Mouse (Mus musculus) gonadal fat pad, adult 2 months (tissue): Measurements from ENCODE around the gene 1810062G17Rik. TPM values are rescaled to one million over a fixed set of nuclear protein-coding genes. Genes with fewer than 3 reads are reported as not detected.

Source experiments
- DNase-seq: peaks from one replicate; pipeline ENCODE4 v3.0.0-alpha.2; 2012; ENCODE audit warnings: low read depth
- polyA plus RNA-seq: library from polyadenylated mRNA; depleted of rRNA; stranded (reverse); fragments of >200 nt; gene quantifications from 2 replicates; pipeline ENCODE4 v1.2.3, GENCODE M21; 2012

1810062G17Rik gene
- polyA plus RNA-seq, 1 experiment = 15.6 TPM

DNA sequence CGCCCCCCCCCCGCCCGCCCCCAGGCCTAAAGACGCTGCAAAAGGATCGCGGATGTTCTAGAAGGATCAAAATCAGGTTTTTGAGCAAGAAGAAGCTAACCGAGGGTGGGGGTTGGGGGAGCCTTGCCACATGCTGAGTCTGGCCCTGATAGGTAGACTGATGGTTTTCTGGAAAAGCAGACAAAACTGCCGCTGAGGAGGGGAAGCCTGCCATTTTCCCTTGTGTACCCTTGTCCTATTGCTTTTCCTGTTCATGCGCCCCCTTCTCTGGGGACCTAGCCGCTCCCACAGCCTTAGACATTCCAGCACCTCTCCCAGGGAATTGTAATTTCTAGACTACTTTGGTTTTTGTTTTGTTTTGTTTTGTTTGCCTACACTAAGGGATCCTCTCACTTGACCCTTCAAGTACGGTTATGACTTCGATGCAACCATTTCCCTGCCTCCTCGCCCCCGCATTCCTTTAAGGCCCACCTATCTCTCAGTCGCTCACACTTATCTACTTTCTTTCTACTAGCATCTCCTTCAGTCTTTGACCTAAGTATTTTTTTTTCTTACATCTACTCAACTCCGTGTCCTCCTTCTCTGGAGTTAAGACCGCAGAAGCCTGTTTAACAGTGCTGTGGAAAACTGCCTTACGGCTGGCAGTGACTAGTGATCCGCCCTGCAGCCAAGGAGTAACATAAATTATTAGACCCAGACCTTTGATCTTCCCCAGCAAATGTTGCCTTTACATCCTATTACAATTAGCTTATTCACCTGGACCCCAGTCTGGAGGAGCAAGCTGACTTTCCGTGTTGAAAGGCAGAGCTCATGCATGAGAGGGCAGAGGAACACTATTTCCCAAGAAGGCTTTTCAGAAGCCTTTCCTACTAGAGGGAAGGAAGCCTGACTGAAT is 771 bp downstream of the 1810062G17Rik start:
- DNase-seq = no peak

- no peak for DNase-seq
These were observed 3.0 kb downstream of the 1810062G17Rik start for GRCm38 (mm10) chr3:36478776-36479175.

GRCm38 (mm10) chr3:36480486-36480885 is 4.7 kb downstream of the 1810062G17Rik start:
- DNase-seq = no peak

DNA sequence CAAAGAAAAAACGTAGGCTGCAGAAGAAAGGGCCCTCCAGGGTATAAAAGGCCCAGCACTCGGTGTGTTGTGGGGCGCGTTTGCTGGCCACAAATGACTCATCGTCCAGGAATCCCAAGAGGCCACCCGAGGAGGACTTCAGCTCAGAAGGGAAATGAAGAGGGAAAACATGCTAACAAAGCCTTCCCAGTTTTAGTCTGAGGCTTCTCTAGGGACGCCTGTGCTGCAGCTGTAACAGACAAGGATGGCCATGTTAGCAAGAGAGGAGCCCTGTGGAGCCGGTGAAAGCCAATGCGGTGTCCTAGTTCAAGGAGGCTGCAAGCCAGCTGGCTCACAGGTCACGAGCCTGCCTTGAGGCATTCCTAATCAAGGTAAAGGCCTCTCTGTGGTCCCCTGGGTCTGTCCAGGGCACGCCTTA is 6.0 kb downstream of the 1810062G17Rik start:
- no peak for DNase-seq

DNA sequence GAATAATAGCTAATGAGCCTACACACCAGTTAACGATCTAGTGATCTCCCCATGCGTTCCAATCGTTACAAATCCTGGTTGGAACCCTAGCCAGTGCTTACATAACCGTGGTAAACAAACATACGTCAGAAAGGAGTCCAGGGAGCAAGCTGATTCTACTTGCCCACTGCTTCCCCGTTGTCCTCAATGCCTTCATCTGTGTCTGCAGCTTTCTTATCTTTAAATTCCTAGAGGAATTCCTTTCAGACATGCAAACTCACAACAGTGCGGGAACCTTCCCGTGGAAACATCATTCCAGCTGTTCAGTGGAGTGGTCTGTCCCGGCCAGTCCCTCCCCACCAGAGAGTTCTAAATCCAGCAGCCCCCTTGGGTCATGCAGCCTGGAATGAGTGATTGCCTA is 7.2 kb downstream of the 1810062G17Rik start:
- DNase-seq = no peak

GRCm38 (mm10) chr3:36484292-36484691 is 8.6 kb downstream of the 1810062G17Rik start:
- DNase-seq = no peak

DNA sequence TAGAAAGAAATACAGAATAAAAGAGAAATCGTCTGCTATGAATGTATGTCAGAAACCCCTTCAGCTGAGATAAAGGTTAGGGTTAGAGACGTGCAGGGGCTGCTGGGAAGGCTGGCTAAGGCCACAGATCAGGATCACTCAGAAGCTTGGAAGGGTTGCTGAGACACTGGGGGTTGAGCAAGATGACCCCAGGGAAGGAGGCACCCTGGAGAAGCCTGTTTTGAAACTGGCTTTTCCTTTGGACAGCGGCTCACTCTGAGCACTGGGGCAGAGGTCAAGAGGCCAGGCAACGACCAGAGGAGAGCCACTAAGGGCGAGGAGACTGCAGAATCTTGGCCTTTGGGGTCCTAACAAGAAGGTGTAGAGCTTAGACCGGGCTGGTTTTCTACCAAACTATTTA is 10.4 kb downstream of the 1810062G17Rik start:
- DNase-seq = no peak

DNA sequence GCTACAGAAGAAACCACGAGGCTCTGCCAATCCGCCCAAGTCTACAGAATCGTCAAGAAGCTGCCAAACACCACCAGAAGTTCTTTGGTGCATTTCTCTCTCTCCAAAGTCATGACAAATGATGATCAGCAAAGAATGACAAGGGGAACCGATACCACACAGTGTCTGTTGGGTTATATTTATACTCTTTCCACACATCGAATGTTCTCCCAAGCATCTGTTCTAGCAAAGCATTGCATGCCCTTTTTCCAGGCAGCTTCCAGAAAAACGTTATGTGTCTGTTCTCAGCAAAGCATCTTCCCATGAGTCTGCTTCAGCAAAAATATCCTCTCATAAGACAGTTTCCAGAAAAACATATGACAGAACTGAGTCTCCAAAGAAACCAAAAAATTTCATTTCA is 11.1 kb downstream of the 1810062G17Rik start:
- no peak for DNase-seq

GRCm38 (mm10) chr3:36488367-36488766 is 12.6 kb downstream of the 1810062G17Rik start:
- DNase-seq = no peak

DNA sequence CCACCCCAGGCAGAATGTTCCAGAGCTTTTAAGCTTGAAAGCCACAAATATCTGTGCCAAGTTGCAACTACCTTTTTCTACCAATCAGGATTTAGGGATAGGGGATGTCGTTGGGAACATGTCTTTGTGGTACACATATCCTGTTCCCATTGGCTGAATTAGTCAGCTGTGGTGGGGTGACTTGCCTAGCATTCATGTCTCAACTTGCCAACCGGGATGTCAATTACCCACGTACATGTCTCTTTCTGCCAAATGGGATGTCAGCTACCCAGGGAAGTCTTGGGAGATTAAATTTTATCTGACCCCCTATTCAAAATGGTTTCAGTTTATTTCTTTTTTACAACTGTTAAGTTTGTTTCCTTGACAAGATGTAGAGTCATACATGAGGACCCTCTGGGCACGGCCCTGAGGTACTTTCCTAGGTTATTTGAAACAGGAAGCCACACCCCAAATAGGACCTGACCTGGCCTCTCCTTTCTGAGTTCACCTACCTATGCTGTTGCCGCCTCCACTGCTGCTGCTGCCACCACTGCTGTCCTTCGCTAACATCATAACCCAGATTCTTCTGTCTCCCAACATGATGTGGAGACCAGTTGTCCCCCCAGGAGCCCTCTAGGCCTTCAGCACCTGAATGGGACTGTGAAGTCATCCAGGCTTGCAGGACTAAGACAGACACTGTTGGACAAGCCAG is 13.3 kb downstream of the 1810062G17Rik start:
- no peak for DNase-seq

- no peak for DNase-seq
These were observed 13.8 kb downstream of the 1810062G17Rik start for GRCm38 (mm10) chr3:36489590-36489910.

DNA sequence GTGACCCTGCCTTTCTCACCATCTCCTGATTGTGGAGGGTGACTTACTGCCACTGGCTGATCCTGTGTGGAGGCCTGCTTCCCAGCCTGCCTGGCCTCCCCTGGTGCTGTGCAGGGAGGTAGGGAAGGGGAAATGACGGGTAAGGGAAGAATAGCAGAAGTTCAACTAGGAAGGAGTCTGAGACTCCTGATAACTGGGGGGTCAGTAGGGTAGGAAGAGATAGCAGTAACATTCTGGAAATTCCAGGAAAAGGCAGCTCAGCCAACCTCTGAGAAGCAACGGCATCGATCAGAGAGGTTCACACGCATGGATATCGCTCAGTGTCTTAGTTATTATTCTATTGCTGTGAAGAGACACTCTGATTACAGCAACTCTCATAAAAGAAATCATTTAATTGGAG is 15.8 kb downstream of the 1810062G17Rik start:
- DNase-seq = no peak

DNA sequence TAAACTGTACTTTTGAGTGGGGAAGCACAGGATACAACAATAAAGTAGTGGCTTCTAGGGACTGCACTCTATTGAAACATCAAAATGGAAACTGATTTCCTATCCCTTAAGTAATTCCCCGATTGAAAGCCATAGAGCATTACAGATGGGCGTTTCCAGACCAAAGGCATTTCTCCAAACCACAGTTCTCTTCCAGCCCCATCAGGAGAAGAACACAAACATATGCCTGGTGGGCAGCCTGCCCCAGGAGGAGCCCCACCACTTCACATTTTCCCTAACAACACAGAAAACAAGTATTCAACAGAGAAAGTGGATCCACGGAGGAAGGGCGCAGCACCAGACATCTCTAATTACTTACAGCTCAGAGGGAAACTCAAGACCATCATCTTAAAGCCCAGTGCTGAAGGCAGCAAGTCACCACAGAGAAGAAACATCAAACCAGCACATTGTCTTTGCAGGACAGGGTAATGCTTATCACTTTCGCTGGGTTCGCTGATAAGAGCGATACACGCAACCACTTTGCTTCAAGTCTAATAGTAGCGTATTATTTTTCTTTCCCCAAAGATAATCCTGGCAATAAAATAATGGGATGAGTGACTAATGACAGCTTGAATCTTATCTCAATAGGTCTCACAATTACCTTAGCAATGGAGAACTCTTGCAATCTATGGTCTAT is 17.1 kb downstream of the 1810062G17Rik start:
- no peak for DNase-seq

GRCm38 (mm10) chr3:36493641-36494283 is 18.0 kb downstream of the 1810062G17Rik start:
- no peak for DNase-seq

GRCm38 (mm10) chr3:36494613-36495012 is 18.9 kb downstream of the 1810062G17Rik start:
- DNase-seq = no peak

DNA sequence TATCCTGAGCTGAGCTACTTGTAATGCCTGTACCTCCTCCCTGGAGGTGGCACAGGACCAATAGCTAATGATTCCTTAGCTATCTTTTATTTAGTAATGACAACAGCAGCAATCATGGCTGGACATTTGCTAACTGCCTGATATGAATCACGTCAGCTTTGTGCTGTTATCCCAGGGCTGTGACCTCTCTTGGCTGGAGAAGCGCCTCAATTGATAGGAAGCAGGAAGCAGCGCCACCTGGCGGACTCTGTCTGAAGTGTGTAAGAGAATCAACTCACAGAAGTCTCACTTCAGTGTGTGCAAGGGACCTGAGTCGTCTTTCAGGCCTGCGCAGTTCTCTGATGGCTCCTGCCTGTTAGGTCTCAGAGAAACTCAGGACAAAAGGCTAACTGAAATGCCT is 19.7 kb downstream of the 1810062G17Rik start:
- DNase-seq = no peak

GRCm38 (mm10) chr3:36496273-36496672 is 20.5 kb downstream of the 1810062G17Rik start:
- DNase-seq = no peak

GRCm38 (mm10) chr3:36496746-36497145 is 21.0 kb downstream of the 1810062G17Rik start:
- DNase-seq = no peak

DNA sequence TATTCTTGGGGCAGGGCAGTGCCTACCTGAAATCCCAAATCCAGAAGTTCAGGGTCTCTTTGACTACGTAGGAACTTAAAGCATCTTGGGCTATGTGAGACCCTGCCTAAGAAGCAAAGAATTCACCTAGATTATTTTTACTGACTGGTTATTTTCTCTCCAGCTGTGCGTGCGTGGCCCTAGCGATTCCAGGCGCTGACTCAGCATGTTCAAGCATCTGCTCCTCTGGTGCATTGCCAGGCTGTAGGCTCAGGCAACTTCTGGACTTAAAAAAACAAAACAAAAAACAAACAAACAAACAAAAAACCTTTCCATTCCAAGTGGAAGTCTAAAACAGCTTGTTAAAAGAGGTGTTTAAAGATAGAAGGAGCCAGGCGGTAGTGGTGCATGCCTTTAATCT is 22.5 kb downstream of the 1810062G17Rik start:
- DNase-seq = no peak

GRCm38 (mm10) chr3:36499418-36499817 is 23.7 kb downstream of the 1810062G17Rik start:
- DNase-seq = no peak

- no peak for DNase-seq
These were observed 25.2 kb downstream of the 1810062G17Rik start for GRCm38 (mm10) chr3:36500976-36501375.

DNA sequence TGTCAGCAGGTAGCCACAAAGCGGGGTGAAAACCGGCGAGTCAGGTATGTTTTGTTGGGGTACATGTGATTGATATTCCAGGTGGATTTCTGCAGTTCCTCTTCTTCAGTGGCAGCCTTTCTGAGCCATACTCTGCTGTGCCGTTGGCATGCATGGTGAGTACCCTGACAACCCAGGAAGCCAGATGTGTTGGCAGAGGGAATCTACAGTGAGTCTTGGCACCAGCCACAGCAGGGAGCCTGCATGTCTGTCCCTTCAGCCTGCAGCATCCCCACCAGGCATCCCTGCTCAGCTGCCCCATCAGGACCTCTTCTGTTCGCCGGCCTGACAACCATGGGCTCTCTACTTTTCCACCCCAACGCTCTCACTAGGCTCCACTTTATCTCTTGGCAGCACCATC is 25.8 kb downstream of the 1810062G17Rik start:
- no peak for DNase-seq
